Mouse (Mus musculus) MEL (cell line): Measurements from ENCODE around the gene Gm44579.
A peak's percentile ranks its signal among the peaks of the same experiment; 100 is the strongest.

Experiments used
- CHD1 ChIP-seq: IDR thresholded peaks from 2 replicates; pipeline ENCODE4 v1.6.1; 2012; ENCODE audit warnings: low read depth, mild to moderate bottlenecking, inconsistent platforms, low read length, improper control_type of control experiment
- CTCF ChIP-seq, 3 experiments: IDR thresholded peaks in 2 of 3; conservative IDR thresholded peaks in 1 of 3; 2 replicates each; pipeline ENCODE4 v1.5.1; 2011 to 2012; ENCODE audit warnings: low read length in 3 of 3, low read depth in 2 of 3, mild to moderate bottlenecking in 2 of 3, improper control_type of control experiment in 1 of 3, inconsistent platforms in 1 of 3, mixed read lengths in 1 of 3, moderate library complexity in 1 of 3; ENCODE audit not compliant: control insufficient read depth in 1 of 3, insufficient read depth in 1 of 3, poor library complexity in 1 of 3, severe bottlenecking in 1 of 3
- ETS1 ChIP-seq: IDR thresholded peaks from 2 replicates; pipeline ENCODE4 v1.6.1; 2012; ENCODE audit warnings: low read depth, mild to moderate bottlenecking, inconsistent platforms, low read length, improper control_type of control experiment, moderate library complexity
- GATA1 ChIP-seq: IDR thresholded peaks from 2 replicates; pipeline ENCODE4 v1.6.1; 2011; ENCODE audit warnings: low read depth, low read length, improper control_type of control experiment
- HCFC1 ChIP-seq: IDR thresholded peaks from 2 replicates; pipeline ENCODE4 v1.6.1; 2012; ENCODE audit warnings: low read depth, mild to moderate bottlenecking, inconsistent platforms, low read length, improper control_type of control experiment, moderate library complexity
- KAT2A ChIP-seq: conservative IDR thresholded peaks from 2 replicates; pipeline ENCODE4 v1.6.1; 2012; ENCODE audit warnings: low read depth, low read length, improper control_type of control experiment, inconsistent platforms
- MAX ChIP-seq: IDR thresholded peaks from 2 replicates; pipeline ENCODE4 v1.6.1; 2011; ENCODE audit warnings: low read length, improper control_type of control experiment
- MXI1 ChIP-seq: IDR thresholded peaks from 2 replicates; pipeline ENCODE4 v1.6.1; 2011; ENCODE audit warnings: mild to moderate bottlenecking, low read depth, low read length, improper control_type of control experiment
- POLR2A ChIP-seq, 2 experiments: IDR thresholded peaks; 2 replicates each; pipeline ENCODE4 v1.6.1; 2011 to 2012; ENCODE audit warnings: low read length in 2 of 2, mild to moderate bottlenecking in 2 of 2, control low read depth in 1 of 2, improper control_type of control experiment in 1 of 2, low read depth in 1 of 2, moderate library complexity in 1 of 2; ENCODE audit not compliant: control insufficient read depth in 1 of 2, insufficient read depth in 1 of 2, poor library complexity in 1 of 2
- TBP ChIP-seq: IDR thresholded peaks from 2 replicates; pipeline ENCODE4 v1.8.0; 2011; ENCODE audit warnings: low read depth, low read length, improper control_type of control experiment
- UBTF ChIP-seq: IDR thresholded peaks from 2 replicates; pipeline ENCODE4 v1.6.1; 2012; ENCODE audit warnings: low read depth, mild to moderate bottlenecking, inconsistent platforms, low read length, improper control_type of control experiment, moderate library complexity, borderline replicate concordance; ENCODE audit not compliant: insufficient read depth
- USF1 ChIP-seq: IDR thresholded peaks from 2 replicates; pipeline ENCODE4 v1.6.1; 2014; ENCODE audit warnings: low read depth, mild to moderate bottlenecking, inconsistent platforms, low read length, improper control_type of control experiment, moderate library complexity
- ZC3H11A ChIP-seq: IDR thresholded peaks from 2 replicates; pipeline ENCODE4 v1.6.1; 2012; ENCODE audit warnings: low read depth, mild to moderate bottlenecking, inconsistent platforms, low read length, improper control_type of control experiment

DNA sequence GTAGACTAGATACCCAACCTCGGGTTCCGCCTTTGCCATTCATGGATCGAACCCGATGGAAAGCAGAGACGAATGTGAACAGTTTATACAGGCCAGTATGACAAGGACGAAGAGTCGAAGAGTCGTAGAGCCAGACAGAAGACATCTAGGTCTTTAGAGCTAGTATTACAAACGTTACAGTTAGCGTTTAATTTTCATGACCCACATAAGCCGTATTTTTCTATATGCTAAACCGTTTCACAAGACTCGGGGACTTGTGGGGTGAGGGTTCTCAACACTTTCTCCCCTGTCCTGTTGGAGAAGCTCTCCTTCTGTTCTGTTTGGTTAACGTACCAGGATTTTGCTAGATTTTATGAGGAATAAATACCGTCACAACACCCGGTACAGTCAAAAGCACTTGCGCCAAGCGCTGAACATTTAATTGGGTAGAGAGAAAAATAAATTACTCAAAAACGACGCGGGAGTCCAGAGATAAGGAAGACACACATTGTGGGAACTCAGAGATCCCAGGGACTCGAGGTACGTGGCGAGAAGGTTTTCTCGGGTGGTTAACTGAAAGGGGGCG, 40.1 kb downstream of the Gm44579 start:
- TF ChIP-seq CTCF (IDR thresholded peaks at IDR 0.05 in 2 of 3, conservative IDR thresholded peaks at IDR 0.05 in 1 of 3; ENCODE audit: control insufficient read depth in 1 of 3, insufficient read depth in 1 of 3, low read depth in 2 of 3, low read length in 3 of 3, poor library complexity in 1 of 3, severe bottlenecking in 1 of 3) (no peak), MXI1 (peak; percentile 45; the same call in 1 of the 2 replicates), CHD1 (no peak), ZC3H11A (no peak), KAT2A (no peak), TBP (no peak; the same call in 1 of the 2 replicates), POLR2A (IDR thresholded peaks at IDR 0.05; ENCODE audit: control insufficient read depth in 1 of 2, insufficient read depth in 1 of 2, low read depth in 1 of 2, low read length in 2 of 2, poor library complexity in 1 of 2) (no peak), USF1 (no peak), ETS1 (no peak), GATA1 (peak; percentile 62), MAX (peak; percentile 24; the same call in 1 of the 2 replicates), UBTF (no peak), HCFC1 (0 out of 2 replicates have a peak, but pooled peaks have one; percentile 7)
